Mouse (Mus musculus): ENCODE results near the gene Ngdn. TPM values are rescaled to one million over a fixed set of nuclear protein-coding genes. Genes with fewer than 3 reads are reported as not detected.
"Not testable (repeated sequence)": the region's sequence is repeated elsewhere in the genome, so short reads cannot be mapped to it uniquely, and the experiment has no call there.

Ngdn gene
- polyA plus RNA-seq (2012; rRNA removed), result 12.1 and 14.6 TPM in 2 replicates

DNA sequence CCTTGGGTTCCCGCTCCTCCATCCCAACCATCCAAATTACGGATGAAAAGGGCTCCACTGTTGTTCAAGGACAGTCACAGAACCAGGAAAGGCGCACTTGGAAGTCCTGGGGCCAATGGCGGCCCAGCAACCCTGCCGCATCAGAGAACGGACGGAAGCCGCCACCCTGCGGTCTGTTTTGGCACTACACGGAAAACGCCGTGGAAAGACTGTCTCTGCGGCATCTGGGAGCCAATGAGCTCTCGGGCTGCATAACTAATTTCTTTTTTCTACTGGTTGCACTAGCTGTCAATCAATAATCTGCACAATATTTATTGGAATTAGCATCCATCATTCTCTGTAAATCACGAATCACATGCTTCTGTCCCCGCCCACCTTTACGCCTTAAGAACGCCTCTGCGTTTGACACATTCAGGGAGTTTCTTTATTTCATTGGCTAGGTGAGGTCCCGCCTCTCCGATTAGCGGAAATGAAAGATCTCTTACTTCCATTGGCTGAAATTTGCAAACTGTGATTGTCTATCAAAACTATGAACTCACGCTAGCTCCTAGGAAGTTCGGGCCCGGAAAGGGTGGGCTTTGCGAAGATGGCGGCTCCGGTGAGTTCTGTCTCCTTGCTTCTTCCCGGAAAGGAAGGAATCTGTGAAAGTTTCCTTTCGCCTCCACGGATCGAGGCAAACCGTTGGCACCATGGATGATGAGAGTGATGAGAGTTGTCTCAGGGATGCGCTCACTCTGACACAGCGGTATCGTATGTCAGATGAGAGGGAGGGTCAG, at the start of gene Ngdn:
TSS of gene Ngdn (plus strand) at position 464 of the 776 bp plus-strand sequence.
- DNase-seq (ENCODE audit: low read depth), result peak; percentile 100

GRCm38 (mm10) chr14:54965631-54966030, 49.6 kb upstream of the Ngdn start:
- DNase-seq (ENCODE audit: low read depth), result no peak

GRCm38 (mm10) chr14:54966320-54966977, 48.8 kb upstream of the Ngdn start, which contains the start of gene Myh6:
Gene Myh6, minus strand, starts transcription at chr14:54966927.
- no peak for DNase-seq (ENCODE audit: low read depth)

- DNase-seq (ENCODE audit: low read depth), result no peak
These were observed 47.4 kb upstream of the Ngdn start for GRCm38 (mm10) chr14:54967874-54968273.

GRCm38 (mm10) chr14:54968344-54968743, 46.9 kb upstream of the Ngdn start:
- no peak for DNase-seq (ENCODE audit: low read depth)

- not testable (repeated sequence) for DNase-seq (ENCODE audit: low read depth)
These were observed 42.5 kb upstream of the Ngdn start for GRCm38 (mm10) chr14:54972786-54973185.

DNA sequence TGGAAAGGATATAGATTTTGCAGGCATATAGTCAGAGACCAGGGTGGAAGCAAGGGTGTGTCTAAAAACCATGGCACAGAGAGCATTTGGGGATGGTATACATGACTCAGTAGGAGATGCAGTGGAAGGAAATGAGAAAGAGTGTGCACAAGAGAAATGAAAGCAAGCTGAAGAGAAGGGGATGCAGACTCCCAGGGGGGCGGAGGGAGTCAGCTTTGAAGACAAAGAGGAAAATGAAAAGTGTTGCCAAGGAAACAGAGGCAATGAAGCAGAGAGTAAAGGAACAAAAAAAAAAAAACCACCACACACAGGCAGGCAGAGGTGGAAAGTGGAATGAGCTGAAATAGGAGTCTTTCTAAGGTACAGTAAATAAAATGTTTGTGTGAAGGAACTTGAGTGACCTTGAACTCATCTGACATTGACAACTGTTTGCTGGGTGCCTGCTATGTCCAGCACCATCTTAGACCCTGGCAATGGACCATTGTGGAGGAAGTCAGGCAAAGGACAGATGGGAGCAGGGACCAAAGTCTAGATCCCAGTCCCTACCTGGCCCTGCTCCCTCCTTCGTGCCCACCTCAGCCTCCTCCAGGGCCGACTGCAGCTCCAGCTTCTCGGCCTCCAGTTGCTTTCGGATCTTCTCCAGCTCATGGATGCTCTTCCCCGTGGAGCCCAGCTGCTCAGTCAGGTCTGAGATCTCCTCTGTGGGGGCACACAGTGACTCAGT, 41.0 kb upstream of the Ngdn start:
- DNase-seq (ENCODE audit: low read depth), result no peak

- no peak for DNase-seq (ENCODE audit: low read depth)
These were observed 38.6 kb upstream of the Ngdn start, which contains the start of gene Gm17428 for GRCm38 (mm10) chr14:54976633-54977032. Gene Gm17428, plus strand, starts transcription at chr14:54976933.

- no peak for DNase-seq (ENCODE audit: low read depth)
These were observed 36.6 kb upstream of the Ngdn start for GRCm38 (mm10) chr14:54978664-54979063.

- DNase-seq (ENCODE audit: low read depth), result no peak
These were observed 33.3 kb upstream of the Ngdn start for GRCm38 (mm10) chr14:54981934-54982333.

- DNase-seq (ENCODE audit: low read depth), result not testable (repeated sequence)
These were observed 26.8 kb upstream of the Ngdn start for GRCm38 (mm10) chr14:54988350-54988874.

DNA sequence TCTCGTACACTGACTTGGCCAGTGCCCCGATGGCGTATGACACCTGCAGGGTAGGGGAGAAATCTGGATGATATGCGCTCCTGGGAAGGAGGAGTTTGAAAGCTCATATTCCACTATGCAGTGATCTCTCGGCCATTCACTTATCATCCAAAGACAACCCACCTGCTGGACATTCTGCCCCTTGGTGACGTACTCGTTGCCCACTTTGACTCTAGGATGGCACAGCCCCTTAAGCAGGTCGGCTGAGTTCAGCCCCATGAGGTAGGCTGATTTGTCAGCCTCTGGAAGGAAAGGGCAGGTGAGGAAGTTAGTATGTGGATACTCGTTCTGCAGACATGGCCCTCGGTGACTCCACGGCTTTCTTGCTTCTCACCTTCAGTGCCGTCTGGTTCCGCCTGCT, 26.4 kb upstream of the Ngdn start:
- no peak for DNase-seq (ENCODE audit: low read depth)

GRCm38 (mm10) chr14:54989886-54990441, 25.3 kb upstream of the Ngdn start:
- no peak for DNase-seq (ENCODE audit: low read depth)

- DNase-seq (ENCODE audit: low read depth), result no peak
These were observed 23.1 kb upstream of the Ngdn start for GRCm38 (mm10) chr14:54992196-54992595.

DNA sequence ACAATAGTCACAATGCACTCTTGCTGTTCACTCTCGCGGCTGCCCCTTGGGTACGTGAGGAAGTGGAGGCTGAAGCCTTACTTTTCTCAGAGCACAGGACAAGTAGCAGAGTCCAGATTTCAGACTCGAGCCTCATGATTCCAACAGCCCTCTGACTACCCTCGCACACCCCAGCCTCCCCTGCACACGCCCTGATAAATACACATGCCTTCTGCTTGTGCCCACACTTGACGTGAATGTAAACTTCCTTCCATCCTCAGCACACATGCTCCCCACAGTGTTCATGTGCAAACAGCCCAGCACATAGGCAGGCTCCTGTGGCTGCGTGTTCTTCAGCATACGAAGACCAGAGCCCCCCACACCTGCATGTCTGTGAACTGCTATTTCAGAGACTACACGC, 21.6 kb upstream of the Ngdn start:
- no peak for DNase-seq (ENCODE audit: low read depth)

GRCm38 (mm10) chr14:54994136-54994868, 21.0 kb upstream of the Ngdn start, which contains the start of gene Myh7:
Gene Myh7, minus strand, starts transcription at chr14:54994626.
- DNase-seq (ENCODE audit: low read depth), result no peak

GRCm38 (mm10) chr14:54994869-54995186, 20.4 kb upstream of the Ngdn start:
- DNase-seq (ENCODE audit: low read depth), result no peak

DNA sequence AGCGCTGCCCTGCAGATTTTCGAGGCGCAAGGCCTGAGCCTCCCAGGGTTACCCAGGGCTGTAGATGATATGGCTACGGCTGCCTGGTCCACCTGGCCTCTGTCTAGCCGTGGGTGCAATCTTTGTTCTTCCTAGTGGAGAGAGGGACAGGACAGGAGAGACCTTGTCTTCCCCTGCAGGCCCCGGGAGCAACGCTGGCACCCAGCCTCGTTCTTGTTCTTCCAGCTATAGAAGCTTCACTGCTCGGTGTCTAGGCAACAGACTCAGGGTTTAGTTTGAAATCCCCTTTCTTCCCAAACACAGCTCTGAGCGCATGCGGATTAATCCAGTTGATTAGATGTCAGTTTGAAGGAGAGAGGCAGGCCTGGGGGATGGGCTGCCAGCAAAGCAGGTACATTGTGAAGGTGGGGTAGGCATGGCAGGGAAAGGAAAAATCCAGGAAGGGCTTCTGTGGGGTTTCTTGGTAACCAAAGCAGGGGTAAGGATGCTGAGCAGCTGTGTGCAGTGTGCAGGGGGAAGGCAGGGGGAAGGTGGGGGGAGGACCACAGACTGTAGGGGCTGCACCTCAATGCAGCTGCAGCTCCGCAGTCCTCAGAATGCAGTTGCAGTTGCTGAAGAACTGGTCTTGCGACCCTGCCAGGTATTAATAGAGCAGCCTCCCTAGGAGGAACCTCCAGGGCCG, 19.7 kb upstream of the Ngdn start:
- no peak for DNase-seq (ENCODE audit: low read depth)

DNA sequence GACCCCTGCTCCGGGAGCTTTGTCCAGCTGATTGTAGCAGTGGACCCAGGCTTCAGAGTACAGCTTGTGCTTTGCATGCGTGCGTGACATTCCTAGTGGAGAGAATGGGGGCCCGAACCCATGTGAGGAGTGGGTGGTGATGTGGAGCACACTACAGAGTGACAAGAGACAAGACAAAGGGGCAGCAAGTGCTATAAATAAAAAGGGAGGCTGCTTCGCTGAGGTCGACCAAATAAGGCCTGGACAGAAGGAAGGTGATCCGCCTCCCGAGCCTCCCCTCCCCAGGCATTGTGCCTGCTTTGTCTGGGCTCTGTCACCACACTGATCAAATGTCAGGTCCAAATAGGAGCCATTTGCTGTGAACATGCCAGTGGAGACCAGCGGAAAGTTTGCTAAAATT, 18.5 kb upstream of the Ngdn start:
- no peak for DNase-seq (ENCODE audit: low read depth)

GRCm38 (mm10) chr14:54997297-54997696, 18.0 kb upstream of the Ngdn start:
- DNase-seq (ENCODE audit: low read depth), result no peak

DNA sequence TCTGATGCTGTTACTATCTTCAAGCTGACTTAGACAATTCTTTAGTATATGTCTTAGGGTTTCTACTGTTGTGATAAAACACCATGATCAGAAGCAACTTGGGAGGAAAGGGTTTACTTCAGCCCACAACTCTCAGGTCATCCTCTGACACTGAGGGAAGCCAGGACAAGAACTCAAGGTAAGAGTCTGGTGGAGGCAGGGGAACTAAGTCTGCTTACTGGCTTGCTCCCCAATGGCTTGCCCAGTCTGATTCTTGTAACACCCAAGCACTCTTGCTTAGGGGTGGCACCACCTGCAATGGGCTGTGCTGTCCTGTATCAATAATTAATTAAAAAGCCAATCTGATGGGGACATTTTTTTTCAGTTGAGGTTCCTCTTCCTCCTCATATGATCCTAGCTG, 16.6 kb upstream of the Ngdn start:
- DNase-seq (ENCODE audit: low read depth), result no peak

All from gonadal fat pad, adult 2 months (tissue).